Mouse (Mus musculus): ENCODE results near the gene Gm20388.

- TF ChIP-seq EP300 (IDR thresholded peaks at IDR 0.05; ENCODE audit: low read depth), result no peak
- TF ChIP-seq CTCF (IDR thresholded peaks at IDR 0.05; ENCODE audit: low read depth), result no peak
Observed at GRCm38 (mm10) chr8:120883853-120884252, 973.2 kb downstream of the Gm20388 start.
